In genomic region chr13:47013740-47014139, GRCm38 (mm10) we compare ENCODE assay signal across 9 mouse cellular contexts. TPM values are rescaled to one million over a fixed set of nuclear protein-coding genes. Genes with fewer than 3 reads are reported as not detected.
DNase-seq lines count a peak whose midpoint lies in the region; ATAC-seq and TF ChIP-seq lines count a peak whose summit lies in the region.
"Had no signal": no experiment of that assay in that cellular context is flagged by ENCODE, and none has a peak within 500 bp of the region (broad histone marks: within the 10 kb centered on the region; RNA-seq: fewer than 3 reads in every experiment).

No protein-coding gene starts in this region.

- intact Hi-C loops in heart, postnatal 36 days (cut with DNase I), result loop anchor here (1.0 to 5.0 kb wide), 3 partner anchors 36 to 175 kb away; no protein-coding TSS in a partner anchor

- no peaks in the 10 kb centered on the region for H3K9me3 ChIP-seq in heart, embryonic 15.5 days (replicated peaks)
- H3K9me3 ChIP-seq in hindbrain, embryonic 13.5 days, result peaks cover 16% of the 10 kb centered on the region
- peaks cover 22% of the 10 kb centered on the region for H3K9me3 ChIP-seq in midbrain, embryonic 13.5 days

- H3K9ac ChIP-seq in heart, embryonic 15.5 days, result peak overlapping the region; percentile 72; the same call in 1 of the 2 replicates
- no peak overlapping the region for H3K9ac ChIP-seq in hindbrain, embryonic 13.5 days
- peak overlapping the region; percentile 69; the same call in 1 of the 2 replicates for H3K9ac ChIP-seq in midbrain, embryonic 13.5 days (replicated peaks)

- no peak for TF ChIP-seq CTCF in cortical plate, adult 2 months (IDR thresholded peaks at IDR 0.05; ENCODE audit: extremely low read depth, insufficient read depth, low read length)

- peak overlapping the region; percentile 67 for H3K4me3 ChIP-seq in heart, embryonic 15.5 days
- H3K4me3 ChIP-seq in cortical plate, adult 2 months (ENCODE audit: insufficient read depth, low read length), result peak overlapping the region; percentile 29
- peak overlapping the region; percentile 60 for H3K4me3 ChIP-seq in hindbrain, embryonic 13.5 days
- peak overlapping the region; percentile 63 for H3K4me3 ChIP-seq in midbrain, embryonic 13.5 days (replicated peaks)

- no peaks in the 10 kb centered on the region for H3K36me3 ChIP-seq in heart, embryonic 15.5 days
- H3K36me3 ChIP-seq in hindbrain, embryonic 13.5 days, result peaks cover 13% of the 10 kb centered on the region
- H3K36me3 ChIP-seq in midbrain, embryonic 13.5 days, result peaks cover 14% of the 10 kb centered on the region

- H3K4me1 ChIP-seq in heart, embryonic 15.5 days (replicated peaks), result peaks cover 15% of the 10 kb centered on the region
- peaks cover 5% of the 10 kb centered on the region for H3K4me1 ChIP-seq in cortical plate, adult 2 months (ENCODE audit: control insufficient read depth, insufficient read depth, low read length)
- H3K4me1 ChIP-seq in hindbrain, embryonic 13.5 days (replicated peaks), result peaks cover 13% of the 10 kb centered on the region; the same call in 1 of the 2 replicates
- peaks cover 11% of the 10 kb centered on the region; the same call in 1 of the 2 replicates for H3K4me1 ChIP-seq in midbrain, embryonic 13.5 days (replicated peaks)

- peak overlapping the region; percentile 100 for H3K4me2 ChIP-seq in heart, embryonic 15.5 days
- H3K4me2 ChIP-seq in hindbrain, embryonic 13.5 days, result peak overlapping the region; percentile 97
- H3K4me2 ChIP-seq in midbrain, embryonic 13.5 days (replicated peaks), result peak overlapping the region; percentile 95

- whole genome bisulfite sequencing in heart, embryonic 15.5 days, result 55% methylated on average over 10 of the region's 10 CpGs
- 65% methylated on average over 10 of the region's 10 CpGs for WGBS in hindbrain, embryonic 13.5 days
- 69% methylated on average over 10 of the region's 10 CpGs for WGBS in midbrain, embryonic 13.5 days

- H3K27ac ChIP-seq in heart, embryonic 15.5 days, result no peak overlapping the region
- H3K27ac ChIP-seq in cortical plate, adult 2 months (ENCODE audit: insufficient read depth, low read length), result no peak overlapping the region
- no peak overlapping the region for H3K27ac ChIP-seq in hindbrain, embryonic 13.5 days
- no peak overlapping the region for H3K27ac ChIP-seq in midbrain, embryonic 13.5 days

- ATAC-seq in heart, embryonic 15.5 days (replicated peaks; ENCODE audit: insufficient number of reproducible peaks, insufficient read depth, low FRiP score, low read depth), result no peak
- no peak for ATAC-seq in hindbrain, embryonic 13.5 days (ENCODE audit: low FRiP score)
- ATAC-seq in midbrain, embryonic 13.5 days, result peak; percentile 13; the same call in 1 of the 2 replicates

- no peak for TF ChIP-seq POLR2A in cortical plate, adult 2 months (IDR thresholded peaks at IDR 0.05; ENCODE audit: extremely low read depth, insufficient read depth, low read length)

- no peak for DNase-seq in heart, postnatal 36 days
- DNase-seq in adrenal gland, adult (ENCODE audit: inconsistent age in 2 of 2, low spot score in 1 of 2), result no peak
- no peak for DNase-seq in layer of hippocampus, adult 8-10 months (ENCODE audit: low spot score in 2 of 2)
- DNase-seq in retina, embryonic 14.5 days (ENCODE audit: low spot score), result no peak

- H3K27me3 ChIP-seq in heart, embryonic 15.5 days, result no peaks in the 10 kb centered on the region
- peaks cover 7% of the 10 kb centered on the region; the same call in 1 of the 2 replicates for H3K27me3 ChIP-seq in hindbrain, embryonic 13.5 days
- H3K27me3 ChIP-seq in midbrain, embryonic 13.5 days, result peaks cover 6% of the 10 kb centered on the region; the same call in 1 of the 2 replicates
- H3K27me3 ChIP-seq: CH12.LX had no signal

RNA-seq across cellular contexts. Expression of gene Nhlrc1, which starts 0.9 kb away (rescaled TPM):
- 3.8 and 4.2 TPM in 2 replicates for polyA plus RNA-seq in heart, embryonic 15.5 days (2015; fragmentation: Nextera tagmentation; extraction: Ambion mirVana)
- 1 to 10 TPM; 5.6 to 7.8 TPM for total RNA-seq in heart, postnatal 36 days (2021)
- 12.0 and 13.2 TPM in 2 replicates for polyA plus RNA-seq in cortical plate, adult 2 months (2012; rRNA removed)
- 12.7 and 13.1 TPM in 2 replicates for polyA plus RNA-seq in hindbrain, embryonic 13.5 days (2015; fragmentation: Nextera tagmentation; extraction: Ambion mirVana)
- 10.1 and 12.2 TPM in 2 replicates for polyA plus RNA-seq in midbrain, embryonic 13.5 days (2015; fragmentation: Nextera tagmentation; extraction: Ambion mirVana)
- total RNA-seq in layer of hippocampus, adult 8-10 months (2022), result 10 to 100 TPM; 15.4 to 19.6 (median 17.9) TPM
- total RNA-seq: CH12.LX had no signal

RNA-seq across cellular contexts. Expression of gene Kdm1b, which starts 29.6 kb away (rescaled TPM):
- polyA plus RNA-seq in heart, embryonic 15.5 days (2015; fragmentation: Nextera tagmentation; extraction: Ambion mirVana), result 6.1 and 8.7 TPM in 2 replicates
- 10 to 100 TPM; 10.1 to 10.3 TPM for total RNA-seq in heart, postnatal 36 days (2021)
- 6.4 and 7.1 TPM in 2 replicates for polyA plus RNA-seq in cortical plate, adult 2 months (2012; rRNA removed)
- polyA plus RNA-seq in hindbrain, embryonic 13.5 days (2015; fragmentation: Nextera tagmentation; extraction: Ambion mirVana), result 19.3 and 20.3 TPM in 2 replicates
- polyA plus RNA-seq in midbrain, embryonic 13.5 days (2015; fragmentation: Nextera tagmentation; extraction: Ambion mirVana), result 20.6 and 22.3 TPM in 2 replicates
- total RNA-seq in layer of hippocampus, adult 8-10 months (2022), result 10 to 100 TPM in 1 of 4 experiments, 1 to 10 TPM in 3; 7.7 to 11.0 (median 9.9) TPM

RNA-seq across cellular contexts. Expression of gene Tpmt, which starts 30.8 kb away (rescaled TPM):
- 13.6 and 13.9 TPM in 2 replicates for polyA plus RNA-seq in heart, embryonic 15.5 days (2015; fragmentation: Nextera tagmentation; extraction: Ambion mirVana)
- 1 to 10 TPM; 3.6 to 4.2 TPM for total RNA-seq in heart, postnatal 36 days (2021)
- polyA plus RNA-seq in cortical plate, adult 2 months (2012; rRNA removed), result 12.3 and 13.9 TPM in 2 replicates
- 27.5 and 27.9 TPM in 2 replicates for polyA plus RNA-seq in hindbrain, embryonic 13.5 days (2015; fragmentation: Nextera tagmentation; extraction: Ambion mirVana)
- polyA plus RNA-seq in midbrain, embryonic 13.5 days (2015; fragmentation: Nextera tagmentation; extraction: Ambion mirVana), result 30.0 and 32.3 TPM in 2 replicates
- 10 to 100 TPM in 2 of 4 experiments, 1 to 10 TPM in 2; 7.8 to 11.9 (median 9.4) TPM for total RNA-seq in layer of hippocampus, adult 8-10 months (2022)
